Mouse (Mus musculus) forebrain, embryonic 16.5 days (tissue): Measurements from ENCODE around the gene Hcn2. TPM values are rescaled to one million over a fixed set of nuclear protein-coding genes. Genes with fewer than 3 reads are reported as not detected.

ENCODE experiments used
- ATAC-seq: fragments of 200-750 bp; cut with Nextera tagmentation; 2 replicates; pipeline ENCODE4 v1.8.0; 2017; ENCODE audit warnings: mild to moderate bottlenecking, moderate library complexity
- H3K27ac ChIP-seq: fragments of 300-500 bp; sonication (generic); 2 replicates; pipeline ENCODE4 v1.5.1; 2014; ENCODE audit warnings: low read length, control low read depth
- H3K27me3 ChIP-seq: fragments of 300-500 bp; sonication (generic); replicated peaks from 2 replicates; pipeline ENCODE4 v1.6.1; 2014; ENCODE audit warnings: low read length; ENCODE audit not compliant: control insufficient read depth, insufficient read depth
- H3K36me3 ChIP-seq: fragments of 300-500 bp; sonication (generic); 2 replicates; pipeline ENCODE4 v1.6.1; 2014; ENCODE audit not compliant: control insufficient read depth, insufficient read depth
- H3K4me1 ChIP-seq: fragments of 300-500 bp; sonication (generic); replicated peaks from 2 replicates; pipeline ENCODE4 v1.6.1; 2014; ENCODE audit warnings: low read length; ENCODE audit not compliant: control insufficient read depth, insufficient read depth
- H3K4me2 ChIP-seq: fragments of 300-500 bp; sonication (generic); 2 replicates; pipeline ENCODE4 v1.6.1; 2014; ENCODE audit warnings: mild to moderate bottlenecking, low read length, control low read depth
- H3K4me3 ChIP-seq: fragments of 300-500 bp; sonication (generic); replicated peaks from 2 replicates; pipeline ENCODE4 v1.5.1; 2014; ENCODE audit warnings: mild to moderate bottlenecking, low read length, control low read depth
- H3K9ac ChIP-seq: fragments of 300-500 bp; sonication (generic); replicated peaks from 2 replicates; pipeline ENCODE4 v1.6.1; 2014; ENCODE audit warnings: low read depth, low read length, control low read depth
- H3K9me3 ChIP-seq: fragments of 300-500 bp; sonication (generic); 2 replicates; pipeline ENCODE4 v1.6.1; 2016; ENCODE audit warnings: low read length; ENCODE audit not compliant: control insufficient read depth
- WGBS: fragments of 180-500 bp; shearing (Covaris S2); extraction: QIAGEN DNeasy Blood & Tissue Kit; methylation state at CpG from one replicate; pipeline ENCODE4 v1.1.7; 2014; 5-methylcytosine and 5-hydroxymethylcytosine counted together
- polyA plus RNA-seq: library from polyadenylated mRNA; unstranded; fragments of >200 nt; fragmentation: Nextera tagmentation; extraction: Ambion mirVana; gene quantifications from 2 replicates; pipeline ENCODE4 v1.2.1, GENCODE M21; 2015

Gene Hcn2
- polyA plus RNA-seq, 1 experiment from 2014 or later: 0.52 TPM

GRCm38 (mm10) chr10:79732500-79732899 lies 16.1 kb downstream of the Hcn2 start:
- 100% methylated on average over 1 of the region's 1 CpGs for WGBS
- Histone ChIP-seq H3K9ac (no peak overlapping the region), H3K4me1 (no peaks in the 10 kb centered on the region; the same call in 1 of the 2 replicates), H3K27me3 (peaks cover 2% of the 10 kb centered on the region), H3K9me3 (peaks cover 4% of the 10 kb centered on the region; the same call in 1 of the 2 replicates), H3K4me3 (no peak overlapping the region), H3K4me2 (no peak overlapping the region), H3K27ac (no peak overlapping the region), H3K36me3 (peaks cover 20% of the 10 kb centered on the region)
- no peak for ATAC-seq

DNA sequence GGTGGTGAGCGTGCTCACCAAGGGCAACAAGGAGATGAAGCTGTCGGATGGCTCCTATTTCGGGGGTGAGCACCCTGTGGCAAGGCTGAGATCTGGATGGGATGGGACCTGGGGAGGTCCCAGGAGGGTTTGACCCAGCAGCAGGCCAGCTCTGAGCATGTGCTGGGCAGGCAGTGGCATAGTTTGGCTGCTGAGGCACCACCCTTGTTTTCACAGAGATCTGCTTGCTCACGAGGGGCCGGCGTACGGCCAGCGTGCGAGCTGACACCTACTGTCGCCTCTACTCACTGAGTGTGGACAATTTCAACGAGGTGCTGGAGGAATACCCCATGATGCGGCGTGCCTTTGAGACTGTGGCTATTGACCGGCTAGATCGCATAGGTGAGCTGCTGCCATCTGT lies 17.4 kb downstream of the Hcn2 start:
- H3K4me2 ChIP-seq: no peak overlapping the region
- H3K9ac ChIP-seq: no peak overlapping the region
- no peak overlapping the region for H3K27ac ChIP-seq
- peaks cover 2% of the 10 kb centered on the region for H3K27me3 ChIP-seq
- 96% methylated on average over 15 of the region's 15 CpGs for WGBS
- H3K36me3 ChIP-seq: peaks cover 33% of the 10 kb centered on the region
- peaks cover 14% of the 10 kb centered on the region; the same call in 1 of the 2 replicates for H3K9me3 ChIP-seq
- H3K4me3 ChIP-seq: no peak overlapping the region
- ATAC-seq: no peak
- H3K4me1 ChIP-seq: no peaks in the 10 kb centered on the region; the same call in 1 of the 2 replicates

GRCm38 (mm10) chr10:79735361-79735760 lies 18.9 kb downstream of the Hcn2 start:
- H3K4me3 ChIP-seq: no peak overlapping the region
- WGBS: 26% methylated on average over 51 of the region's 52 CpGs
- no peak overlapping the region for H3K4me2 ChIP-seq

DNA sequence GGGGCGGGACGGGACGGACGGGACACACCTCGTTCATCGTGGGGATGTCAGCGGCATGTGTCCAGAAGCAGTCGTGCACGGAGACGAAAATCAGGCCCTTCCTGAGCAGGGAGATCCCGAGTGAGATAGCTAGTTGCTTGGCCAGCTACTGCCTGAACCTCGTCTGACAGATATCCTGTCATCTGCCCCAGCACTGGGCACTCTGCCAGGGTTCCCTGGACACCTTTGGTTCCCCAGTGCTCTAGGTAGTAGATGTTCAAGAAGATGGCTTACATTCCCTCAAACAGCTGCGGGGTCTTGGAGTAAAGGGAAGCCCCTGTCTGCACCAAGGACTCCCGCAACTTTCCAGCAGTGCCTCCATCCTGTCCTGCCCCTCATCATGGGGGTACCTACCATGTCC lies 20.3 kb downstream of the Hcn2 start:
- Histone ChIP-seq H3K4me1 (no peaks in the 10 kb centered on the region), H3K4me3 (no peak overlapping the region), H3K27me3 (peaks cover 2% of the 10 kb centered on the region), H3K27ac (no peak overlapping the region), H3K36me3 (peaks cover 62% of the 10 kb centered on the region), H3K9ac (no peak overlapping the region), H3K4me2 (no peak overlapping the region), H3K9me3 (peaks cover 28% of the 10 kb centered on the region)
- no peak for ATAC-seq
- 90% methylated on average over 14 of the region's 14 CpGs for WGBS

More at GRCm38 (mm10) chr10:79735361-79735760, 18.9 kb downstream of the Hcn2 start:
- no peak overlapping the region for H3K27ac ChIP-seq
- H3K9me3 ChIP-seq: peaks cover 26% of the 10 kb centered on the region
- H3K4me1 ChIP-seq: no peaks in the 10 kb centered on the region
- H3K9ac ChIP-seq: no peak overlapping the region
- ATAC-seq: no peak
- peaks cover 49% of the 10 kb centered on the region for H3K36me3 ChIP-seq
- H3K27me3 ChIP-seq: peaks cover 2% of the 10 kb centered on the region

- H3K4me2 ChIP-seq: no peak overlapping the region
- peaks cover 2% of the 10 kb centered on the region for H3K27me3 ChIP-seq
- 89% methylated on average over 10 of the region's 10 CpGs for WGBS
- no peaks in the 10 kb centered on the region for H3K4me1 ChIP-seq
- peaks cover 28% of the 10 kb centered on the region for H3K9me3 ChIP-seq
- ATAC-seq: no peak
- H3K36me3 ChIP-seq: peaks cover 73% of the 10 kb centered on the region
- no peak overlapping the region for H3K4me3 ChIP-seq
- H3K27ac ChIP-seq: no peak overlapping the region
- H3K9ac ChIP-seq: no peak overlapping the region
Observed at GRCm38 (mm10) chr10:79738259-79738658, 21.8 kb downstream of the Hcn2 start.

DNA sequence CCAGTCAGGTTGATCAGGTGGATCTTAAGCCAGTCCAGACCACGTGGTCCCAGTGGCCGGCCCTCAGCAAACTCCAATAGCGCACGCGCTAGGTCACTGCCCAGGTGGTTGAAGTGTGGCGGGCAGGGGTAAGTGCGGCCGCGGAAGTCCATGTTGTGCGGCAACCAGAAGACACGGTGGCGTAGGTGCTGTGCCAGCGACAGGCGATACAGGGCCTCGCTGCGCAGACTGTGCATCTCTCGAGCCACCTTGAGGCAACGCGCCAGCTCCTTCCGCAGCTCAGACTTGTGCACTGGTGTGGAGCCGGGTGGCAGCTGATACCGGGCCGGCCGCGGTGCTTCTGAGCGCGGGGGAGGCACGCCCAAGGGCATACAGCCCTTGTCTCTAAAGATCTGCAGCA lies 22.8 kb downstream of the Hcn2 start:
- Histone ChIP-seq H3K36me3 (peaks cover 73% of the 10 kb centered on the region), H3K9me3 (peaks cover 28% of the 10 kb centered on the region), H3K27me3 (peaks cover 2% of the 10 kb centered on the region), H3K9ac (no peak overlapping the region), H3K4me2 (no peak overlapping the region), H3K4me3 (no peak overlapping the region), H3K27ac (no peak overlapping the region), H3K4me1 (no peaks in the 10 kb centered on the region)
- no peak for ATAC-seq
- WGBS: 97% methylated on average over 28 of the region's 28 CpGs

- no peak overlapping the region for H3K4me2 ChIP-seq
- no peak overlapping the region for H3K27ac ChIP-seq
- H3K4me3 ChIP-seq: no peak overlapping the region
- ATAC-seq: no peak
- no peak overlapping the region for H3K9ac ChIP-seq
- H3K27me3 ChIP-seq: peaks cover 2% of the 10 kb centered on the region
- peaks cover 5% of the 10 kb centered on the region for H3K4me1 ChIP-seq
- H3K36me3 ChIP-seq: peaks cover 66% of the 10 kb centered on the region
- H3K9me3 ChIP-seq: peaks cover 28% of the 10 kb centered on the region
- 52% methylated on average over 11 of the region's 11 CpGs for WGBS
Observed at GRCm38 (mm10) chr10:79740863-79741262, 24.4 kb downstream of the Hcn2 start.

DNA sequence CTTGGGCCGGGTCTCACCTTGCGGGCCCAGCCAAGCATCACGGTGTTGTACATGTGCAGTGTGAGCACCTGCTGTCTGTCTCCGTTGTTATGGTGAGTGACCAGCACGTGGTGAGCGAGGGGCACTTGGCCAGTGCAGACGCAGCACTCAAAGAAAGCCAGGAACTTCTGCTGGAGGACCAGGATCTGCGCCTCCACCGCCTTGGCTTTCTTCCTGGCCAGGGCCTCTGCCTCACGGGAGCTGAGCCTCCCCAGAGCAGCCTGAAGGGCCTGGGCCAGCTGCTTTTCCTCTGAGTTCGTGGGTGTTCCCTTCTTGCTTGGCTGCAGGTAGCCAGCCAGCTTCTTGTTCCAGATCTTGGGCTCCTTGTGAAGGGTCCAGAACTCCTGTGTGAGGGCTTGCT lies 26.7 kb downstream of the Hcn2 start:
- H3K9ac ChIP-seq: no peak overlapping the region
- 94% methylated on average over 11 of the region's 11 CpGs for WGBS
- no peak overlapping the region for H3K4me3 ChIP-seq
- no peak overlapping the region for H3K27ac ChIP-seq
- H3K27me3 ChIP-seq: no peaks in the 10 kb centered on the region
- peaks cover 46% of the 10 kb centered on the region for H3K36me3 ChIP-seq
- H3K9me3 ChIP-seq: peaks cover 21% of the 10 kb centered on the region
- H3K4me2 ChIP-seq: no peak overlapping the region
- ATAC-seq: no peak
- peaks cover 10% of the 10 kb centered on the region for H3K4me1 ChIP-seq

DNA sequence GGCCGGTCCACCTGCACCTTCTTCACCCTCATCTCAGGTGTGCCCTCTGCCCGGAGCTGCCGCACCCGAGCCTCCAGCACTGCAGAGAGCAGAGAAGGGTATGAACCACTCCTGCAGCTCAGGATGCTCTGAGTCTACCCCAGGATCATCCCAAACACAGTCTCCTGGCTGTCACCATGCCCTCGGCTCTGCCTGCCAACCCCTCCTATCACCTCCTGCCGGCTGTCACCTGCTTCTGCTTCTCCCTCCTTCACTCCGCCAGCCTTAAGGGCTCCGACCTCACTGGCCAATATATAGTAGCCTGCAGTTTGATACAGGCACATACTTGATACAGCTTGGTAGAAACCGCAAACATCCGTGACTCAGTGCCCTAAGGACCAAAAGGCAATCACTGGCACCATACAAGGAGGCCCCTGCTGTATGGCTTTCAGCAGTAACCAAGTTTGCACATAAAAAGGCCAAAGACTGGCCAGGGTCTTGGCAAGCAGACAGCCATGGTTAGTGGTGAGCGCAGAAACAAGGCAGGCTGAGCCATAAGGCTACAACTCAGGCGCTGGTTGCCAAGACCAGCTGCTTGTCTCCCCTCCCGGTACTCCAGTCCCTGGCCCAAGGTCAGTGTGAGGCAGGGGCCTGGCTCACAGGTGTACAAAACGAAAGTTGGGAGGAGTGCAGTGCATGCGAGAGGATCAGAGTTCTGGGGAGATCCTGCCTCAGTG lies 27.4 kb downstream of the Hcn2 start:
- 93% methylated on average over 15 of the region's 15 CpGs for WGBS
- Histone ChIP-seq H3K4me3 (no peak overlapping the region), H3K9me3 (peaks cover 15% of the 10 kb centered on the region), H3K27ac (no peak overlapping the region), H3K27me3 (no peaks in the 10 kb centered on the region), H3K36me3 (peaks cover 40% of the 10 kb centered on the region), H3K9ac (no peak overlapping the region), H3K4me1 (peaks cover 10% of the 10 kb centered on the region), H3K4me2 (no peak overlapping the region)
- ATAC-seq: no peak
